ENCODE assay signal across 20 mouse cellular contexts in the genomic region with DNA sequence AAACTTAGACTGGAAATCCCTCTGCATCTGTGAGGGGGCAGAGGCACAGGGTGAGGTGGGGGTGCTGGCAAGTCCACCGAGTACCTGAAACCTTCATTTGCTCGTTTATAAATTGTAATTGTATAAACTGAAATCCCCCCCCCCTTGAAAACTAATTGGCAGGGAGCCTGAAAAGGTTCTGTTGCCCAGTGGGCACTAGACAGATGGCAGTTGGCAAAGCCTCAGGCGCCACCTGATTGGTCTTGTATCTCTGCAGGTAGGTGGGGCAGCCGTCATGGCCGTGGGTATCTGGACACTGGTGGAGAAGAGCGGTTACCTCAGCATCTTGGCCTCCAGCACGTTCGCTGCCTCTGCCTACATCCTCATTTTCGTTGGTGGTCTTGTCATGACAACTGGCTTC. TPM values are rescaled to one million over a fixed set of nuclear protein-coding genes. Genes with fewer than 3 reads are reported as not detected.
"Had no signal": no experiment of that assay in that cellular context is flagged by ENCODE, and none has a peak within 500 bp of the region (broad histone marks: within the 10 kb centered on the region; RNA-seq: fewer than 3 reads in every experiment).

No protein-coding gene starts in this region.

- H3K36me3 ChIP-seq: lung, embryonic 15.5 days; midbrain, embryonic 13.5 days; midbrain, embryonic 15.5 days; stomach, embryonic 15.5 days had no signal

- H3K9ac ChIP-seq: liver, postnatal 0 days; lung, embryonic 15.5 days; midbrain, embryonic 13.5 days; midbrain, embryonic 15.5 days; neural tube, embryonic 12.5 days; stomach, embryonic 15.5 days had no signal

- H3K4me1 ChIP-seq: stomach, embryonic 15.5 days had no signal

- H3K27me3 ChIP-seq: lung, embryonic 15.5 days; midbrain, embryonic 15.5 days; neural tube, embryonic 12.5 days; stomach, embryonic 15.5 days had no signal

- DNase-seq: liver, postnatal 0 days; lung, adult 2 months; lung, postnatal 14 days; lung, postnatal 36 days; right cerebral cortex, postnatal 14 days; thymus, adult 2 months; thymus, postnatal 25 days; thymus, postnatal 4 days had no signal

- ATAC-seq: liver, postnatal 0 days; lung, postnatal 0 days; midbrain, embryonic 13.5 days; midbrain, embryonic 15.5 days had no signal

- H3K27ac ChIP-seq: lung, embryonic 15.5 days; macrophage; midbrain, embryonic 13.5 days; midbrain, embryonic 15.5 days; neural tube, embryonic 12.5 days; stomach, embryonic 15.5 days; stomach, postnatal 0 days had no signal

- H3K9me3 ChIP-seq: lung, embryonic 15.5 days; megakaryocyte, embryonic 14.5 days; midbrain, embryonic 13.5 days; midbrain, embryonic 15.5 days; neural tube, embryonic 12.5 days; stomach, embryonic 15.5 days had no signal

- H3K4me3 ChIP-seq: lung, embryonic 15.5 days; megakaryocyte, embryonic 14.5 days; midbrain, embryonic 13.5 days; midbrain, embryonic 15.5 days; neural tube, embryonic 12.5 days; stomach, embryonic 15.5 days had no signal

- H3K4me2 ChIP-seq: lung, embryonic 15.5 days; midbrain, embryonic 13.5 days; midbrain, embryonic 15.5 days; neural tube, embryonic 12.5 days; stomach, embryonic 15.5 days had no signal

RNA-seq across cellular contexts. Expression of a gene that starts 35.9 kb away (rescaled TPM):
- total RNA-seq: megakaryocyte progenitor cell, adult 5-6 weeks; monocyte, adult 5-6 weeks; neutrophil, adult 5-6 weeks had no signal
- polyA plus RNA-seq: macrophage had no signal
